Mouse (Mus musculus): ENCODE data around the gene Pbrm1.

Pbrm1 gene

GRCm38 (mm10) chr14:31018860-31019291 lies at the start of gene Pbrm1, which contains the start of gene Gnl3:
Gene Pbrm1, plus strand, starts transcription at chr14:31019138.
Gene Gnl3, minus strand, starts transcription at chr14:31019152.
- DNase-seq: peak; percentile 95

- DNase-seq: no peak
Measured at GRCm38 (mm10) chr14:30974204-30974603, 44.7 kb upstream of the Pbrm1 start.

GRCm38 (mm10) chr14:30976222-30976621 lies 42.7 kb upstream of the Pbrm1 start:
- DNase-seq: no peak

GRCm38 (mm10) chr14:30996417-30996816 lies 22.5 kb upstream of the Pbrm1 start:
- DNase-seq: no peak

- DNase-seq: no peak
Measured at GRCm38 (mm10) chr14:31000356-31000755, 18.6 kb upstream of the Pbrm1 start.

GRCm38 (mm10) chr14:31000816-31001306 lies 18.1 kb upstream of the Pbrm1 start:
- no peak for DNase-seq

- peak; percentile 73 to 91 for DNase-seq
Measured at GRCm38 (mm10) chr14:31001307-31002205, 17.4 kb upstream of the Pbrm1 start, which contains the start of the genes Glt8d1 and Spcs1. Gene Glt8d1, plus strand, starts transcription at chr14:31001400. Gene Spcs1, minus strand, starts transcription at chr14:31001672.

- no peak for DNase-seq
Measured at GRCm38 (mm10) chr14:31004527-31004926, 14.4 kb upstream of the Pbrm1 start.

- no peak for DNase-seq
Measured at GRCm38 (mm10) chr14:31006779-31007178, 12.2 kb upstream of the Pbrm1 start.

- no peak for DNase-seq
Measured at GRCm38 (mm10) chr14:31011588-31011987, 7.3 kb upstream of the Pbrm1 start.

GRCm38 (mm10) chr14:31013928-31014327 lies 5.0 kb upstream of the Pbrm1 start:
- DNase-seq: no peak

- no peak for DNase-seq
Measured at GRCm38 (mm10) chr14:31016063-31016462, 2.9 kb upstream of the Pbrm1 start.

- no peak for DNase-seq
Measured at GRCm38 (mm10) chr14:31017854-31018253, 1.1 kb upstream of the Pbrm1 start.

- peak; percentile 79 to 80 for DNase-seq
Measured at GRCm38 (mm10) chr14:31019331-31020205, 630 bp downstream of the Pbrm1 start.

- no peak for DNase-seq
Measured at GRCm38 (mm10) chr14:31022579-31022978, 3.6 kb downstream of the Pbrm1 start.

GRCm38 (mm10) chr14:31025785-31026184 lies 6.8 kb downstream of the Pbrm1 start:
- DNase-seq: no peak

GRCm38 (mm10) chr14:31045296-31045695 lies 26.4 kb downstream of the Pbrm1 start:
- DNase-seq: no peak

- no peak for DNase-seq
Measured at GRCm38 (mm10) chr14:31045817-31046216, 26.9 kb downstream of the Pbrm1 start.

- DNase-seq: no peak
Measured at GRCm38 (mm10) chr14:31062277-31062676, 43.3 kb downstream of the Pbrm1 start.

- DNase-seq: no peak
Measured at GRCm38 (mm10) chr14:31069086-31069733, 50.3 kb downstream of the Pbrm1 start.

- no peak for DNase-seq
Measured at GRCm38 (mm10) chr14:31078597-31079208, 59.8 kb downstream of the Pbrm1 start.
